9 mouse cellular contexts compared by ENCODE assay signal in the genomic region with DNA sequence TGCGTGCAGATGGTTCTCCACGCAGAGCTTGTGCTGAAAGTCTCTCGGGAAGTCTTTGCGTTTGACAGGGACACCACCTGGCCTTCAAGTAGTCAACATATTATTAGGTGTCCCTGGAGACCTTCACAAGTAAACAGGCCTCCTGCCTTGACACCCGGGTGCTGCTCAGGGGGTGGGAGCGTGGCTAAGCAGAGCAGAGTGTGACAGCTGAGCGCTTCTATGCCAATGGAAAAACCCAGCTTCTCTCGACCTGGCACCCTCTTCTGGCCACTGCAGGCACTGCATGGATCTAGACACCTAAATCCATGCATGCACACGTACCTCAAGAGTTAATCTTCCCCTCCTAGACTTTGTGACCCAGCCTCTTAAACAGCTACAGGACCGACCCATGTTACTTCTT.
DNase-seq lines count a peak whose midpoint lies in the region; ATAC-seq and TF ChIP-seq lines count a peak whose summit lies in the region.
"Had no signal": no experiment of that assay in that cellular context is flagged by ENCODE, and none has a peak within 500 bp of the region (broad histone marks: within the 10 kb centered on the region; RNA-seq: fewer than 3 reads in every experiment).

No protein-coding gene starts in this region.

- no peak overlapping the region for H3K27ac ChIP-seq in forebrain, embryonic 16.5 days (ENCODE audit: low read length)
- H3K27ac ChIP-seq in layer of hippocampus, adult 2 months: peak overlapping the region; percentile 36
- H3K27ac ChIP-seq in lung, embryonic 14.5 days (ENCODE audit: low read depth): no peak overlapping the region

- H3K36me3 ChIP-seq in G1E (replicated peaks): no peaks in the 10 kb centered on the region
- H3K36me3 ChIP-seq in forebrain, embryonic 16.5 days (ENCODE audit: control insufficient read depth, insufficient read depth): no peaks in the 10 kb centered on the region
- no peaks in the 10 kb centered on the region for H3K36me3 ChIP-seq in lung, embryonic 14.5 days (ENCODE audit: insufficient read depth)

- H3K27me3 ChIP-seq in G1E (ENCODE audit: insufficient read depth, low read length): peaks cover 2% of the 10 kb centered on the region; the same call in 1 of the 2 replicates
- no peaks in the 10 kb centered on the region for H3K27me3 ChIP-seq in forebrain, embryonic 16.5 days (replicated peaks; ENCODE audit: control insufficient read depth, insufficient read depth, low read length)
- H3K27me3 ChIP-seq in lung, embryonic 14.5 days (ENCODE audit: insufficient read depth, low read length): no peaks in the 10 kb centered on the region

- 0 out of 2 replicates have a peak overlapping the region, but pooled peaks have one; percentile 18 for H3K4me2 ChIP-seq in forebrain, embryonic 16.5 days (ENCODE audit: low read length)
- H3K4me2 ChIP-seq in lung, embryonic 14.5 days: peak overlapping the region; percentile 47

- H3K9me3 ChIP-seq in G1E (replicated peaks): no peaks in the 10 kb centered on the region
- no peaks in the 10 kb centered on the region for H3K9me3 ChIP-seq in forebrain, embryonic 16.5 days (ENCODE audit: control insufficient read depth, low read length)
- no peaks in the 10 kb centered on the region for H3K9me3 ChIP-seq in lung, embryonic 14.5 days (ENCODE audit: low read depth, low read length)

- peak; percentile 35 for DNase-seq in G1E (ENCODE audit: low spot score)
- DNase-seq in cerebellum, adult 11 months: peak; percentile 75
- DNase-seq in heart, postnatal 25 days (ENCODE audit: low spot score): peak; percentile 35
- DNase-seq in layer of hippocampus, adult 2 months (ENCODE audit: low spot score in 2 of 2): peak; percentile 79 to 81
- peak; percentile 90 for DNase-seq in lung, embryonic 14.5 days
- peak; percentile 16 for DNase-seq in ovary, adult 18-20 months (ENCODE audit: low spot score)
- DNase-seq in thymus, postnatal 10 days (ENCODE audit: low spot score in 2 of 2): peak; percentile 61 to 78

- H3K4me3 ChIP-seq in G1E (ENCODE audit: low read depth, low read length): no peak overlapping the region
- no peak overlapping the region for H3K4me3 ChIP-seq in forebrain, embryonic 16.5 days (replicated peaks; ENCODE audit: low read length)
- H3K4me3 ChIP-seq in layer of hippocampus, adult 2 months: no peak overlapping the region; the same call in 1 of the 2 replicates
- no peak overlapping the region for H3K4me3 ChIP-seq in lung, embryonic 14.5 days (ENCODE audit: low read depth, low read length)
- H3K4me3 ChIP-seq: myocyte had no signal

- intact Hi-C loops in heart, postnatal 25 days (cut with DNase I): loop anchor here (1.0 to 5.0 kb wide), 4 partner anchors 167 to 902 kb away; no protein-coding TSS in a partner anchor

- peaks cover 7% of the 10 kb centered on the region; the same call in 1 of the 2 replicates for H3K4me1 ChIP-seq in G1E (ENCODE audit: insufficient read depth, low read depth, low read length)
- H3K4me1 ChIP-seq in forebrain, embryonic 16.5 days (replicated peaks; ENCODE audit: control insufficient read depth, insufficient read depth, low read length): 0 out of 2 replicates have a peak, but pooled peaks cover 3% of the 10 kb centered on the region
- H3K4me1 ChIP-seq in lung, embryonic 14.5 days (ENCODE audit: insufficient read depth): no peaks in the 10 kb centered on the region

- no peak for ATAC-seq in G1E (ENCODE audit: extremely low read depth, insufficient number of reproducible peaks, low FRiP score, poor library complexity, severe bottlenecking)
- ATAC-seq in forebrain, embryonic 16.5 days: peak; percentile 81
- peak; percentile 60; the same call in 1 of the 2 replicates for ATAC-seq in lung, embryonic 14.5 days (ENCODE audit: insufficient read depth)

- TF ChIP-seq CTCF in G1E (IDR thresholded peaks at IDR 0.05; ENCODE audit: low read depth, low read length): peak; percentile 96
- TF ChIP-seq CTCF in layer of hippocampus, adult 2 months (conservative IDR thresholded peaks at IDR 0.05): peak; percentile 96
- peak; percentile 92 for TF ChIP-seq CTCF in lung, embryonic 14.5 days (IDR thresholded peaks at IDR 0.05; ENCODE audit: low read depth)

- H3K9ac ChIP-seq in forebrain, embryonic 16.5 days (replicated peaks; ENCODE audit: low read depth, low read length): no peak overlapping the region
- H3K9ac ChIP-seq in lung, embryonic 14.5 days: no peak overlapping the region

- WGBS in forebrain, embryonic 16.5 days: 20% methylated on average over 10 of the region's 10 CpGs
- WGBS in lung, embryonic 14.5 days: 10% methylated on average over 10 of the region's 10 CpGs

Comparison
In these comparisons a context has a peak if more than half of its experiments do, and no peak if none do; other contexts are left out.
1. DNase-seq: peak in every context shown above with its lines; median percentile 90 in lung, embryonic 14.5 days; 80 in layer of hippocampus, adult 2 months; 75 in cerebellum, adult 11 months; 70 in thymus, postnatal 10 days; 35 in G1E; 35 in heart, postnatal 25 days; 16 in ovary, adult 18-20 months.